9 mouse cellular contexts compared by ENCODE assay signal in the genomic region with DNA sequence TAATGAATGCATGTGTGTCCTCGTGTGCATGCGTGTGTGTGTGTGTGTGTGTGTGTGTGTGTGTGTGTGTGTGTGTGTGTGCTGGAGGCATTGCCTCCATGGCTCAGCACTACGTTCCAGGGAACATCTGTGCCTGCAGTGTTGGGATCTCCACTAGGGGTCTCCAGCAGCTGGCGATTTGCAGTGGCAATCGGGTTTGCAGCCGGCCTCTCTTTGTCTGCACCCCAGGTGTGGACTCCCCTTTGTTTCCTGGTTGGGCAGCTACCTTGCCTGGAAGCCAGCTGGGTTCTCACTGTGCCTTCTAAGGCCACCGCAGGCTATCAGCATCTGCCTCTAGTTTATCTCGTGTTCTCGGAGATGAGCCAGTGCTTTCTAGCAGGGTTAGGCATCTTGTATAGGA. TPM values are rescaled to one million over a fixed set of nuclear protein-coding genes. Genes with fewer than 3 reads are reported as not detected.
DNase-seq lines count a peak whose midpoint lies in the region; ATAC-seq and TF ChIP-seq lines count a peak whose summit lies in the region.
"Had no signal": no experiment of that assay in that cellular context is flagged by ENCODE, and none has a peak within 500 bp of the region (broad histone marks: within the 10 kb centered on the region; RNA-seq: fewer than 3 reads in every experiment).

No protein-coding gene starts in this region.

- H3K4me1 ChIP-seq in cortical plate, adult 2 months (ENCODE audit: control insufficient read depth, insufficient read depth, low read length), result 0 out of 2 replicates have a peak, but pooled peaks cover 1% of the 10 kb centered on the region
- H3K4me1 ChIP-seq in intestine, embryonic 14.5 days (replicated peaks; ENCODE audit: control insufficient read depth, insufficient read depth, low read length), result peaks cover 5% of the 10 kb centered on the region; the same call in 1 of the 2 replicates
- no peaks in the 10 kb centered on the region for H3K4me1 ChIP-seq in limb, embryonic 11.5 days (ENCODE audit: control insufficient read depth, insufficient read depth, low read length)
- H3K4me1 ChIP-seq in midbrain, embryonic 13.5 days (replicated peaks), result peaks cover 27% of the 10 kb centered on the region

- H3K9ac ChIP-seq in intestine, embryonic 14.5 days (ENCODE audit: low read length), result no peak overlapping the region
- no peak overlapping the region for H3K9ac ChIP-seq in limb, embryonic 11.5 days (ENCODE audit: low read length)
- peak overlapping the region; percentile 17; the same call in 1 of the 2 replicates for H3K9ac ChIP-seq in midbrain, embryonic 13.5 days (replicated peaks)

- no peak overlapping the region for H3K27ac ChIP-seq in cortical plate, adult 2 months (ENCODE audit: insufficient read depth, low read length)
- no peak overlapping the region for H3K27ac ChIP-seq in intestine, embryonic 14.5 days (ENCODE audit: low read depth)
- no peak overlapping the region; the same call in 1 of the 2 replicates for H3K27ac ChIP-seq in limb, embryonic 11.5 days (replicated peaks; ENCODE audit: low read depth, low read length)
- peak overlapping the region; percentile 75 for H3K27ac ChIP-seq in midbrain, embryonic 13.5 days
- H3K27ac ChIP-seq: macrophage had no signal

- DNase-seq in T-cell, adult 2 months (ENCODE audit: low spot score), result peak; percentile 59
- peak; percentile 42 to 70 for DNase-seq in gastrocnemius, postnatal 4 days (ENCODE audit: low spot score in 2 of 2)
- peak; percentile 91 for DNase-seq in intestine, embryonic 14.5 days (ENCODE audit: low spot score)
- peak; percentile 93 for DNase-seq in limb, embryonic 11.5 days (ENCODE audit: low spot score)
- DNase-seq in skeletal muscle tissue, adult 2 months (ENCODE audit: low read depth, low spot score), result peak; percentile 19
- no peak for DNase-seq in c-Kit-positive CD71-positive TER-119-positive erythroid progenitor cells, embryonic 14.5 days (ENCODE audit: low spot score)

- H3K36me3 ChIP-seq in intestine, embryonic 14.5 days (ENCODE audit: control insufficient read depth, insufficient read depth, low read length), result no peaks in the 10 kb centered on the region
- H3K36me3 ChIP-seq in limb, embryonic 11.5 days (ENCODE audit: control insufficient read depth, insufficient read depth, low read length), result no peaks in the 10 kb centered on the region
- no peaks in the 10 kb centered on the region for H3K36me3 ChIP-seq in midbrain, embryonic 13.5 days

- H3K4me3 ChIP-seq in cortical plate, adult 2 months (ENCODE audit: insufficient read depth, low read length), result no peak overlapping the region; the same call in 1 of the 2 replicates
- no peak overlapping the region for H3K4me3 ChIP-seq in intestine, embryonic 14.5 days (ENCODE audit: low read depth, low read length)
- H3K4me3 ChIP-seq in limb, embryonic 11.5 days (ENCODE audit: low read depth, low read length), result no peak overlapping the region
- H3K4me3 ChIP-seq in midbrain, embryonic 13.5 days (replicated peaks), result no peak overlapping the region

- TF ChIP-seq POLR2A in cortical plate, adult 2 months (IDR thresholded peaks at IDR 0.05; ENCODE audit: extremely low read depth, insufficient read depth, low read length), result no peak

- peak; percentile 82; the same call in 1 of the 2 replicates for ATAC-seq in intestine, embryonic 14.5 days (replicated peaks; ENCODE audit: low FRiP score, low TSS enrichment, low read depth)
- ATAC-seq in limb, embryonic 11.5 days (ENCODE audit: insufficient number of reproducible peaks, low FRiP score, low TSS enrichment, low read depth), result peak; percentile 62; the same call in 1 of the 2 replicates
- ATAC-seq in midbrain, embryonic 13.5 days, result peak; percentile 84

- H3K9me3 ChIP-seq in intestine, embryonic 14.5 days (ENCODE audit: control insufficient read depth, low read length), result no peaks in the 10 kb centered on the region
- no peaks in the 10 kb centered on the region for H3K9me3 ChIP-seq in limb, embryonic 11.5 days (ENCODE audit: control insufficient read depth, low read length)
- no peaks in the 10 kb centered on the region for H3K9me3 ChIP-seq in midbrain, embryonic 13.5 days

- peak; percentile 78 for TF ChIP-seq CTCF in cortical plate, adult 2 months (IDR thresholded peaks at IDR 0.05; ENCODE audit: extremely low read depth, insufficient read depth, low read length)

- peak overlapping the region; percentile 18 for H3K4me2 ChIP-seq in intestine, embryonic 14.5 days (ENCODE audit: low read length)
- H3K4me2 ChIP-seq in limb, embryonic 11.5 days (ENCODE audit: low read depth, severe bottlenecking), result no peak overlapping the region
- H3K4me2 ChIP-seq in midbrain, embryonic 13.5 days (replicated peaks), result peak overlapping the region; percentile 33

- WGBS in intestine, embryonic 14.5 days, result 2% methylated on average over 9 of the region's 9 CpGs
- 2% methylated on average over 9 of the region's 9 CpGs for WGBS in limb, embryonic 11.5 days
- under 1% methylated on average over 9 of the region's 9 CpGs for WGBS in midbrain, embryonic 13.5 days

- peaks cover 10% of the 10 kb centered on the region for H3K27me3 ChIP-seq in intestine, embryonic 14.5 days (replicated peaks; ENCODE audit: control insufficient read depth, insufficient read depth, low read length)
- 0 out of 2 replicates have a peak, but pooled peaks cover 2% of the 10 kb centered on the region for H3K27me3 ChIP-seq in limb, embryonic 11.5 days (ENCODE audit: control insufficient read depth, insufficient read depth, low read length)
- H3K27me3 ChIP-seq in midbrain, embryonic 13.5 days, result peaks cover 11% of the 10 kb centered on the region

RNA-seq across cellular contexts. Expression of gene Chn2, which starts 4.9 kb away (rescaled TPM):
- polyA plus RNA-seq in cortical plate, adult 2 months (2012; rRNA removed), result 53.1 and 54.9 TPM in 2 replicates
- 1 to 10 TPM; 9.6 to 9.8 TPM for total RNA-seq in gastrocnemius, postnatal 4 days (2021)
- 23.6 and 25.0 TPM in 2 replicates for polyA plus RNA-seq in intestine, embryonic 14.5 days (2014; fragmentation: Nextera tagmentation; extraction: Ambion mirVana)
- polyA plus RNA-seq in limb, embryonic 11.5 days (2014; fragmentation: Nextera tagmentation; extraction: Ambion mirVana), result 9.6 and 9.8 TPM in 2 replicates
- polyA plus RNA-seq in midbrain, embryonic 13.5 days (2015; fragmentation: Nextera tagmentation; extraction: Ambion mirVana), result 28.8 and 29.1 TPM in 2 replicates

RNA-seq across cellular contexts. Expression of gene Cpvl, which starts 56.0 kb away (rescaled TPM):
- polyA plus RNA-seq in cortical plate, adult 2 months (2012; rRNA removed), result not detected in 2 replicates
- under 1 TPM in 1 of 2 experiments, not detected in 1; 0.17 TPM for total RNA-seq in gastrocnemius, postnatal 4 days (2021)
- 0.16 TPM in 1 of 2 replicates, not detected in the other for polyA plus RNA-seq in intestine, embryonic 14.5 days (2014; fragmentation: Nextera tagmentation; extraction: Ambion mirVana)
- 0.25 and 0.28 TPM in 2 replicates for polyA plus RNA-seq in limb, embryonic 11.5 days (2014; fragmentation: Nextera tagmentation; extraction: Ambion mirVana)
- polyA plus RNA-seq in midbrain, embryonic 13.5 days (2015; fragmentation: Nextera tagmentation; extraction: Ambion mirVana), result 0.13 TPM in 1 of 2 replicates, not detected in the other
- polyA plus RNA-seq: macrophage had no signal
